Mouse (Mus musculus) CD4-positive, CD25-positive, alpha-beta regulatory T cell (primary cell): ENCODE results near the gene Col17a1. TPM values are rescaled to one million over a fixed set of nuclear protein-coding genes. Genes with fewer than 3 reads are reported as not detected.

Experiments
- polyA plus RNA-seq: library from polyadenylated mRNA; unstranded; fragments of 100-300 nt; shearing (Covaris generic); gene quantifications from one replicate; pipeline ENCODE4 v1.2.1, GENCODE M21; 2017

Gene Col17a1
- not detected for polyA plus RNA-seq

GRCm38 (mm10) chr19:47691994-47692393, at the start of gene Col17a1:
Gene Col17a1 (minus strand): TSS chr19:47692094.

GRCm38 (mm10) chr19:47731071-47731881, 39.4 kb upstream of the Col17a1 start, which contains the start of gene Sfr1:
Gene Sfr1 (plus strand): TSS chr19:47731682.

Other genes with a start within 250 kb of the Col17a1 start
- gene Sh3pxd2a, start 227.7 kb downstream of the Col17a1 start, polyA plus RNA-seq: 2.3 TPM
- gene Stn1, start 154.6 kb downstream of the Col17a1 start, polyA plus RNA-seq: 37.3 TPM
- gene Slk, start 112.4 kb downstream of the Col17a1 start, polyA plus RNA-seq: 64.1 TPM
- 151 TPM for gene Sfr1, start 39.6 kb upstream of the Col17a1 start, polyA plus RNA-seq
- 118 TPM for gene Gsto1, start 162.9 kb upstream of the Col17a1 start, polyA plus RNA-seq
- gene Gsto2, start 173.4 kb upstream of the Col17a1 start, polyA plus RNA-seq: 0.73 TPM
- 0.22 TPM for gene Cfap43, start 227.2 kb upstream of the Col17a1 start, polyA plus RNA-seq
- gene Itprip, start 227.2 kb upstream of the Col17a1 start, polyA plus RNA-seq: 41.1 TPM
- gene Cfap58, start 245.6 kb upstream of the Col17a1 start, polyA plus RNA-seq: not detected